Mouse (Mus musculus): ENCODE data around the gene Fmod. TPM values are rescaled to one million over a fixed set of nuclear protein-coding genes. Genes with fewer than 3 reads are reported as not detected.

Gene Fmod
- polyA plus RNA-seq, 1 experiment: 4.4 TPM

DNA sequence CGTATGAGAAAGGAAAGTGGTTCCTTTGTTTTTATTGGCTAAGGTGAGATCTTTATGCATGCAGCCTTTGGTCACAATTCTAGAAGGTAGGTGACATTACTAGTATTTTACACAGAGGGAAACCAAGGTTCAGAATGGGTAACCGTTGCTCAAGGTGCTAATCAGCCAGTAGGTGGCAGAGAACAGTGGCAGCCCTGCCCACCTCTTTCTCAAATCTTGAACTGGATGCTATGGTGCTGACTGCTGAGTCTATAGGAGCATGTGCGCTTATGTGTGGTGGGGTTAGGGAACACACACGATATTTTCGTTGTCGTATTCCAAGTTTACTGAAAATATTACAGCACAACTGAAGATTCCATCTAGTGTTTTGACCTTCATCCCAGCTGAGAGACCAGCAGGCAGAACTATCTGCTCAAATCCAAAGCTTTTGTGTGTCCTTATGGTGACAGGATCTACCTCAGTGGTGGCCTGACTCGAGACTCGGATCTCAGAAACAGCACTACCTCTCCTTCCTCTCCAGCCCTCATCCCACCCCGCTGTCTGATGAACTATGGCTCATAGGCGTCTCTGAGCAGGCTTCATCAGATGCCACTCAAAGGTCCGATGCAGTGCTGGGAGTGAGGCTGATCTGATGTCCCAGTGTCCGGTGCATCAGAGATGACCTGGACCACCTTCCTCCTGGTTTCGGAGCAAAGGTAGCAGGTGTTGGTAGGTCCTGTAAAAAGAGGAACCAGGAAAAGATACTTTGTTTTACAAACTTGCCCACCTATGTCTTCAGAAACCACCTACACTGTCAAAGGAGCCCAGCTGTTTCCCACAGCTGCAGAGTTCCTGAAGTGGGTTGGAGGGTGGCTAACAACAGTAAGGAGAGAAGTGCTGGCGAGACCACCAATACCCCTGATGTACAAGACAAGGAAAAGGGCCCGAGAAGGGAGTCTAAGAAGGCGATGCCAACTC is 23.0 kb downstream of the Fmod start:
- no peak for TF ChIP-seq POLR2A (IDR thresholded peaks at IDR 0.05; ENCODE audit: control insufficient read depth, extremely low read depth, insufficient read depth, low read length, poor library complexity)
- WGBS: 14% methylated on average over 16 of the region's 16 CpGs
- no peaks in the 10 kb centered on the region for H3K27me3 ChIP-seq (ENCODE audit: control insufficient read depth, insufficient read depth, low read length)
- peak overlapping the region; percentile 97 for H3K27ac ChIP-seq (ENCODE audit: control insufficient read depth, insufficient read depth, low read length)
- H3K4me1 ChIP-seq (replicated peaks; ENCODE audit: control insufficient read depth, insufficient read depth, low read length): peaks cover 26% of the 10 kb centered on the region
- H3K4me3 ChIP-seq (ENCODE audit: control insufficient read depth, insufficient read depth, low read length): peak overlapping the region; percentile 75
- H3K36me3 ChIP-seq (ENCODE audit: control insufficient read depth, insufficient read depth, low read length): no peaks in the 10 kb centered on the region
- peak; percentile 67 for DNase-seq

DNA sequence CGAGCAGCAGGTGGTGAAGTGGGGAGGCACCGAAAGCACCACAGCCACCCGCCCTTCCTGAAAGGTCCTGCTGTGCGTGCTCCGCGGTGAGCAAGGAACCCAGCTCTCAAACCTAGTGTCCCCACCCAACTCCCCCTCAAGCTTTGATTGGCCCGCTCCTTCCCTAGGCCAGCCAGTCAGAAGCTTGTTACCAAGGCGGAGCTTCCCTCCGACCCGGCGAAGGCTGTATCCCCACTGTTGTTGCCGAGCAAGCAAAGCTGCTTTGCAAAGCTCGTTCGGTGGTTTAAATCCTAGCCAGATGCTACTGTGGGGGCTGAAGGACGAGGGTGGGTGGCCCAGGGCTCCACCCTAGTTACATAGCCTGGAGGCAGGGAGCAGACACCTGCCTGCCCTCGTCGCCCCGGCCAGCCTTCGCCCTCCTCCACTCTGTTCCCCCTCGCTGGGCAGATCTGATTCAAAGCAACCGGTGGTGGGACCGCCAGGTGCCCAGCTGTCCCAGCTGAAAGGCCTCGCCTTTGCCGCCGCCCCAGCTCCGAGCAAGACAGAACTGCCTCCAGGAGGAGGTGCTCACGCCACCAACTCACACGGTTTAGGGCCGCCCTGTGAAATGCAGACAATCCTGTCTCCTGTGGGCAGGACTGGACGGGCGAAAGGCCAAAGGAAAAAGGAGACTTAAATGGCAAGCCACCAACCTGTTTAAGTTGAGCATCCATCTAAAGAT is 24.0 kb downstream of the Fmod start:
- DNase-seq: peak; percentile 98
- no peaks in the 10 kb centered on the region for H3K27me3 ChIP-seq (ENCODE audit: control insufficient read depth, insufficient read depth, low read length)
- H3K36me3 ChIP-seq (ENCODE audit: control insufficient read depth, insufficient read depth, low read length): no peaks in the 10 kb centered on the region
- peak overlapping the region; percentile 75 for H3K4me3 ChIP-seq (ENCODE audit: control insufficient read depth, insufficient read depth, low read length)
- no peak for TF ChIP-seq CTCF (IDR thresholded peaks at IDR 0.05; ENCODE audit: borderline replicate concordance, control insufficient read depth, extremely low read depth, insufficient read depth, low read length, poor library complexity)
- TF ChIP-seq POLR2A (IDR thresholded peaks at IDR 0.05; ENCODE audit: control insufficient read depth, extremely low read depth, insufficient read depth, low read length, poor library complexity): peak; percentile 97
- H3K4me1 ChIP-seq (replicated peaks; ENCODE audit: control insufficient read depth, insufficient read depth, low read length): peaks cover 34% of the 10 kb centered on the region
- H3K27ac ChIP-seq (ENCODE audit: control insufficient read depth, insufficient read depth, low read length): peak overlapping the region; percentile 97
- WGBS: under 1% methylated on average over 31 of the region's 31 CpGs

GRCm38 (mm10) chr1:134061915-134062314 is 24.9 kb downstream of the Fmod start:
- 63% methylated on average over 3 of the region's 3 CpGs for WGBS
- H3K36me3 ChIP-seq (ENCODE audit: control insufficient read depth, insufficient read depth, low read length): no peaks in the 10 kb centered on the region
- no peaks in the 10 kb centered on the region for H3K27me3 ChIP-seq (ENCODE audit: control insufficient read depth, insufficient read depth, low read length)
- peak overlapping the region; percentile 84 for H3K27ac ChIP-seq (ENCODE audit: control insufficient read depth, insufficient read depth, low read length)
- no peak for DNase-seq
- peaks cover 42% of the 10 kb centered on the region for H3K4me1 ChIP-seq (replicated peaks; ENCODE audit: control insufficient read depth, insufficient read depth, low read length)
- no peak for TF ChIP-seq CTCF (IDR thresholded peaks at IDR 0.05; ENCODE audit: borderline replicate concordance, control insufficient read depth, extremely low read depth, insufficient read depth, low read length, poor library complexity)
- TF ChIP-seq POLR2A (IDR thresholded peaks at IDR 0.05; ENCODE audit: control insufficient read depth, extremely low read depth, insufficient read depth, low read length, poor library complexity): no peak
- H3K4me3 ChIP-seq (ENCODE audit: control insufficient read depth, insufficient read depth, low read length): peak overlapping the region; percentile 23; the same call in 1 of the 2 replicates

- TF ChIP-seq CTCF (IDR thresholded peaks at IDR 0.05; ENCODE audit: borderline replicate concordance, control insufficient read depth, extremely low read depth, insufficient read depth, low read length, poor library complexity): no peak
- TF ChIP-seq POLR2A (IDR thresholded peaks at IDR 0.05; ENCODE audit: control insufficient read depth, extremely low read depth, insufficient read depth, low read length, poor library complexity): no peak
- no peaks in the 10 kb centered on the region for H3K36me3 ChIP-seq (ENCODE audit: control insufficient read depth, insufficient read depth, low read length)
- peaks cover 46% of the 10 kb centered on the region for H3K4me1 ChIP-seq (replicated peaks; ENCODE audit: control insufficient read depth, insufficient read depth, low read length)
Measured at GRCm38 (mm10) chr1:134062411-134063085, 25.5 kb downstream of the Fmod start.

DNA sequence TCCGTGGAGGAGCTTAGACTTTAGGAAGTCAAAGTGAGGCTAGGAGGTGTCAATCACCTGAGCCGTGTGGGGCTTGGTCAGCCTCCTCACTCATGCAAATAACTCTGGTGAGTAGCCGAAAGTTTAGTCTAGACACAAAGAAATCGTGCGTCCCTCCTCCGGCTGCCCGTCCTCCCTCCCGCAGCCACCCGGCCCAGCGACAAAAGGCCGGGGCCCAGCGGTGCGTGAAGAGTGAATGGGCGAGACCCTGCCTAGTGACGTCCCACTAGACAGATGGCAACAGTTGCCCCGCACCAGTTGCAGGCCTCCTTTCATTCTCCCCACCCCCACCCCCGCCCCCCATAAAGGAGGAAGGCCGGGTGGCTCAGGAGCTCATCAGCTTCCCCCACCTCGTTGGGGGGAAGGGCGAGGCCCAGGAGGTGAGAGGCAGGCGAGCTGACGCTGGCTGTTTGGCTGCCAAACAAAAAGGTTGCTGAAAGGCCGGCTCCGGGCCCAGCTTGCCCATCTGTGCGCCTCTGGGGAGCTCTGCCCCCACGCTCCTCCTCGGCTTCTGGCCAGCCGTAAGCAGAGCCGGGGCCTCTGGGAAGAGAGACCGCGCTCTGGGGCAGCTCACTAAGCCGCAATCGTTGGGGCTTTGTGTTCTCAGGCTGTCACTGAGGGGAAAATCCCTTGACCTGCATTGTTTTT is 26.2 kb downstream of the Fmod start:
- peak; percentile 83 for DNase-seq
- WGBS: 2% methylated on average over 33 of the region's 33 CpGs
- TF ChIP-seq CTCF (IDR thresholded peaks at IDR 0.05; ENCODE audit: borderline replicate concordance, control insufficient read depth, extremely low read depth, insufficient read depth, low read length, poor library complexity) (0 out of 2 replicates have a peak, but pooled peaks have one; percentile 31), POLR2A (IDR thresholded peaks at IDR 0.05; ENCODE audit: control insufficient read depth, extremely low read depth, insufficient read depth, low read length, poor library complexity) (peak; percentile 98)
- Histone ChIP-seq H3K4me1 (replicated peaks; ENCODE audit: control insufficient read depth, insufficient read depth, low read length) (peaks cover 47% of the 10 kb centered on the region), H3K27me3 (ENCODE audit: control insufficient read depth, insufficient read depth, low read length) (no peaks in the 10 kb centered on the region), H3K36me3 (ENCODE audit: control insufficient read depth, insufficient read depth, low read length) (no peaks in the 10 kb centered on the region), H3K4me3 (ENCODE audit: control insufficient read depth, insufficient read depth, low read length) (peak overlapping the region; percentile 56), H3K27ac (ENCODE audit: control insufficient read depth, insufficient read depth, low read length) (peak overlapping the region; percentile 84)

More at GRCm38 (mm10) chr1:134062411-134063085, 25.5 kb downstream of the Fmod start:
- 26% methylated on average over 11 of the region's 11 CpGs for WGBS
- DNase-seq: no peak
- H3K27me3 ChIP-seq (ENCODE audit: control insufficient read depth, insufficient read depth, low read length): no peaks in the 10 kb centered on the region
- peak overlapping the region; percentile 84 for H3K27ac ChIP-seq (ENCODE audit: control insufficient read depth, insufficient read depth, low read length)
- peak overlapping the region; percentile 56 for H3K4me3 ChIP-seq (ENCODE audit: control insufficient read depth, insufficient read depth, low read length)

Measured in thymus, adult 2 months (tissue).